Mouse (Mus musculus) C2C12 (cell line): ENCODE results near the gene Mcrip1. TPM values are rescaled to one million over a fixed set of nuclear protein-coding genes. Genes with fewer than 3 reads are reported as not detected.
"Not testable (repeated sequence)": the region's sequence is repeated elsewhere in the genome, so short reads cannot be mapped to it uniquely, and the experiment has no call there.

ENCODE experiments used
- H3K27me3 ChIP-seq: one replicate; pipeline ENCODE4 v1.6.1; 2011; ENCODE audit not compliant: control insufficient read depth, insufficient read depth, insufficient read length
- H3K36me3 ChIP-seq: one replicate; pipeline ENCODE4 v1.6.1; 2011; ENCODE audit not compliant: control insufficient read depth, insufficient read depth
- H3K4me3 ChIP-seq: one replicate; pipeline ENCODE4 v1.5.1; 2011; ENCODE audit warnings: mild to moderate bottlenecking, control low read depth; ENCODE audit not compliant: poor library complexity, insufficient read depth, severe bottlenecking
- H3K79me2 ChIP-seq: one replicate; pipeline ENCODE4 v1.6.1; 2011; ENCODE audit not compliant: control insufficient read depth, insufficient read depth
- H3K79me3 ChIP-seq: one replicate; pipeline ENCODE4 v1.6.1; 2011; ENCODE audit warnings: low read depth, control low read depth
- H3ac ChIP-seq: one replicate; pipeline ENCODE3; 2011; ENCODE audit warnings: low read depth; ENCODE audit not compliant: control insufficient read depth, insufficient read length
- CEBPB ChIP-seq: IDR thresholded peaks from one replicate; pipeline ENCODE4 v1.6.1; 2011; ENCODE audit warnings: low read depth, mild to moderate bottlenecking, control low read depth, moderate library complexity
- CTCF ChIP-seq: IDR thresholded peaks from one replicate; pipeline ENCODE4 v1.5.1; 2011; ENCODE audit not compliant: control insufficient read depth, insufficient read depth, insufficient read length
- FOSL1 ChIP-seq: IDR thresholded peaks from one replicate; pipeline ENCODE4 v1.8.0; 2011; ENCODE audit warnings: mild to moderate bottlenecking, low read length; ENCODE audit not compliant: poor library complexity, insufficient read depth, severe bottlenecking
- MAX ChIP-seq: IDR thresholded peaks from one replicate; pipeline ENCODE4 v1.6.1; 2011; ENCODE audit warnings: mild to moderate bottlenecking, control low read depth
- MYOD1 ChIP-seq: IDR thresholded peaks from one replicate; pipeline ENCODE4 v1.6.1; 2011; ENCODE audit warnings: low read depth; ENCODE audit not compliant: control insufficient read depth, insufficient read length
- MYOG ChIP-seq: IDR thresholded peaks from one replicate; pipeline ENCODE4 v1.6.1; 2011; ENCODE audit not compliant: control insufficient read depth, insufficient read length; ENCODE audit errors: extremely low read depth
- USF1 ChIP-seq: IDR thresholded peaks from one replicate; pipeline ENCODE4 v1.6.1; 2011; ENCODE audit warnings: low read depth, mild to moderate bottlenecking, control low read depth, moderate library complexity
- polyA plus RNA-seq: library from polyadenylated mRNA; unstranded; fragments of >200 nt; fragmentation: generic; extraction: Trizol; gene quantifications from one replicate; pipeline ENCODE4 v1.2.1, GENCODE M21; 2012; ENCODE audit warnings: missing spikeins

Mcrip1 gene
- polyA plus RNA-seq, 1 experiment = 90.7 TPM

GRCm38 (mm10) chr11:120571754-120572416 is 22.4 kb upstream of the Mcrip1 start:
- TF ChIP-seq CTCF (no peak), FOSL1 (no peak), MAX (no peak), CEBPB (no peak)
- peaks cover 69% of the 10 kb centered on the region for H3K79me2 ChIP-seq
- H3ac ChIP-seq = peak overlapping the region; percentile 93
- H3K27me3 ChIP-seq = no peaks in the 10 kb centered on the region
- H3K79me3 ChIP-seq = peaks cover 41% of the 10 kb centered on the region
- H3K36me3 ChIP-seq = peaks cover 49% of the 10 kb centered on the region
- peak overlapping the region; percentile 91 for H3K4me3 ChIP-seq

- Histone ChIP-seq H3ac (peak overlapping the region; percentile 64), H3K79me2 (peaks cover 76% of the 10 kb centered on the region), H3K36me3 (peaks cover 50% of the 10 kb centered on the region), H3K4me3 (peak overlapping the region; percentile 91), H3K79me3 (peaks cover 41% of the 10 kb centered on the region), H3K27me3 (no peaks in the 10 kb centered on the region)
- TF ChIP-seq CEBPB (no peak), MYOD1 (no peak), MAX (no peak), FOSL1 (no peak), MYOG (no peak), CTCF (no peak), USF1 (no peak)
Observed at GRCm38 (mm10) chr11:120571122-120571521, 21.6 kb upstream of the Mcrip1 start.

GRCm38 (mm10) chr11:120568324-120568723 is 18.8 kb upstream of the Mcrip1 start:
- Histone ChIP-seq H3K27me3 (no peaks in the 10 kb centered on the region), H3K4me3 (no peak overlapping the region), H3K79me3 (peaks cover 41% of the 10 kb centered on the region), H3K36me3 (peaks cover 76% of the 10 kb centered on the region), H3K79me2 (peaks cover 80% of the 10 kb centered on the region), H3ac (no peak overlapping the region)
- no peak for TF ChIP-seq USF1
- no peak for TF ChIP-seq FOSL1
- TF ChIP-seq MYOD1 = no peak
- no peak for TF ChIP-seq MAX
- TF ChIP-seq CTCF = no peak
- TF ChIP-seq MYOG = no peak
- TF ChIP-seq CEBPB = no peak

GRCm38 (mm10) chr11:120565114-120565513 is 15.6 kb upstream of the Mcrip1 start:
- Histone ChIP-seq H3K4me3 (no peak overlapping the region), H3ac (no peak overlapping the region), H3K27me3 (no peaks in the 10 kb centered on the region), H3K79me3 (peaks cover 20% of the 10 kb centered on the region), H3K79me2 (peaks cover 53% of the 10 kb centered on the region), H3K36me3 (peaks cover 93% of the 10 kb centered on the region)
- TF ChIP-seq USF1 = no peak

- TF ChIP-seq MYOD1 = no peak
- no peak for TF ChIP-seq CEBPB
- no peak for TF ChIP-seq USF1
- Histone ChIP-seq H3K79me3 (peaks cover 7% of the 10 kb centered on the region), H3K79me2 (peaks cover 37% of the 10 kb centered on the region), H3K4me3 (no peak overlapping the region), H3K36me3 (peaks cover 89% of the 10 kb centered on the region), H3K27me3 (no peaks in the 10 kb centered on the region), H3ac (no peak overlapping the region)
Observed at GRCm38 (mm10) chr11:120562949-120563348, 13.4 kb upstream of the Mcrip1 start.

GRCm38 (mm10) chr11:120560952-120561728 is 11.6 kb upstream of the Mcrip1 start:
- Histone ChIP-seq H3K36me3 (peaks cover 71% of the 10 kb centered on the region), H3K27me3 (no peaks in the 10 kb centered on the region), H3K79me2 (peaks cover 19% of the 10 kb centered on the region), H3ac (no peak overlapping the region), H3K4me3 (no peak overlapping the region), H3K79me3 (peaks cover 4% of the 10 kb centered on the region)
- no peak for TF ChIP-seq MYOG
- no peak for TF ChIP-seq MYOD1
- no peak for TF ChIP-seq CTCF
- TF ChIP-seq USF1 = no peak
- no peak for TF ChIP-seq MAX
- no peak for TF ChIP-seq FOSL1
- TF ChIP-seq CEBPB = no peak

GRCm38 (mm10) chr11:120558843-120559242 is 9.3 kb upstream of the Mcrip1 start:
- not testable (repeated sequence) for H3K79me3 ChIP-seq, H3K79me2 ChIP-seq, H3K27me3 ChIP-seq, H3ac ChIP-seq, H3K4me3 ChIP-seq
- H3K36me3 ChIP-seq = peaks cover 48% of the 10 kb centered on the region
